Mouse (Mus musculus): ENCODE data around the gene Fpr3. TPM values are rescaled to one million over a fixed set of nuclear protein-coding genes. Genes with fewer than 3 reads are reported as not detected.
"Not testable (repeated sequence)": the region's sequence is repeated elsewhere in the genome, so short reads cannot be mapped to it uniquely, and the experiment has no call there.

Gene Fpr3
- polyA plus RNA-seq, 1 experiment: not detected

DNA sequence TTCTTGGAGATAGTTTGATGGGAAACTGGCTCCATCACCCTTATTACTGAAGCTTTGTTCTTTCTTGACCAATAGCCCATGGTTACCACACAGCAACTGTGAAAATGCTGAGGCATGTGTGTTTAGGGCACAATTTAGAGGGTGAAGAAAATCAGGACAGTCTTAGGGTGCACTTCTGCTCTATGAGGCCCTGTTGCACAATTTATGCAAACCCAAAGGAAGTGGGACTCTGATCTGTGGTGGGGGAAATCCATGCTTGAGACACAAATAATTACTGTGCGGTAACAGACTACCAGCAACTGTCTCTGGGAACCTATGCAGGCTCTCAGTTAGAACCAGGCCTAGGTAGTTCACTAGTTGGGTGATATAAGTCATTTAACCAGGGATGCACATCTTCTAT is 13.1 kb downstream of the Fpr3 start:
- no peaks in the 10 kb centered on the region for H3K4me1 ChIP-seq (replicated peaks; ENCODE audit: control insufficient read depth, insufficient read depth, low read length)
- no peaks in the 10 kb centered on the region for H3K27me3 ChIP-seq (ENCODE audit: control insufficient read depth, insufficient read depth, low read length)
- no peak for TF ChIP-seq CTCF (IDR thresholded peaks at IDR 0.05; ENCODE audit: borderline replicate concordance, control insufficient read depth, extremely low read depth, insufficient read depth, low read length, poor library complexity)
- TF ChIP-seq POLR2A (IDR thresholded peaks at IDR 0.05; ENCODE audit: control insufficient read depth, extremely low read depth, insufficient read depth, low read length, poor library complexity): no peak
- WGBS: 5% methylated on average over 1 of the region's 1 CpGs
- H3K27ac ChIP-seq (ENCODE audit: control insufficient read depth, insufficient read depth, low read length): no peak overlapping the region
- DNase-seq: no peak
- no peaks in the 10 kb centered on the region for H3K36me3 ChIP-seq (ENCODE audit: control insufficient read depth, insufficient read depth, low read length)
- H3K4me3 ChIP-seq (ENCODE audit: control insufficient read depth, insufficient read depth, low read length): no peak overlapping the region

DNA sequence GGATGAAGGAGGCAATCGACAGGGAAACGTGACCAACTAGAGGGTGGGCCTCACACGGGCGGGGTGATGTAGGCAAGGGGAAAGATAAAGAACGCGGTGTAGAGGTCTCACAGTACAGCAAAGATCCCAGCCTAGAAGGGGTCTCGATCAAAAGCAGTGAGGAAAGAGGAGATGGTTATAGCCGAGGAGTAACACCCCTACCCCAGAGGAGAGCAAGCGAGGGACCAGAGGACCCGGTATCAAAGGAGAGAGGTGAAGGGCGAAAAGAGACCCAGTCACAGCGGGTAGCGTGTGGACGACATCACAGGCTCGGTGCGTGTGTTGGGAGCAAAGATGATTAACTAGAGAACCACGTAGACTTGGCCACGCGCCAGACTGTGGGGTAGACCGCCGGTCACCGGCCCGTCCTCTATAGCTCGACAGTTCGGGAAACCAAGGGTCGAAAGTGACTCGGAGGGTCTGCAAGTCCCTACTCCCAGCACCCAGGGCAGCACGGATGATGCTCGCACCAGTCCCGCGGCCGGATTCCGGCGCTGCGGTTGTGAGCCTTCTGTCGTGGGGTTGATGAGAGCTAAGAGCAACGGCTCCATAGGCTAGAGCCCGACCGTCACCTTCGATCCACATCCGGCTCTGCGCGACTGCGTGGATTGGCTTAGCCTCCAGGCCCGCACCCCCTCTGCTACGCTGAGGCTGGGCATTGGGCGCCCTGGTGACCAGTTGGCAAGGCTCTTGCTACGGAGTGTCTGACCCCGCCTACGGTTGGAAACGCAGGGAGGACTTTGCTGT is 22.2 kb downstream of the Fpr3 start:
- Histone ChIP-seq H3K4me1 (replicated peaks; ENCODE audit: control insufficient read depth, insufficient read depth, low read length) (0 out of 2 replicates have a peak, but pooled peaks cover 3% of the 10 kb centered on the region), H3K36me3 (ENCODE audit: control insufficient read depth, insufficient read depth, low read length) (no peaks in the 10 kb centered on the region), H3K27me3 (ENCODE audit: control insufficient read depth, insufficient read depth, low read length) (no peaks in the 10 kb centered on the region; the same call in 1 of the 2 replicates), H3K27ac (ENCODE audit: control insufficient read depth, insufficient read depth, low read length) (no peak overlapping the region), H3K4me3 (ENCODE audit: control insufficient read depth, insufficient read depth, low read length) (peak overlapping the region; percentile 40)
- TF ChIP-seq CTCF (IDR thresholded peaks at IDR 0.05; ENCODE audit: borderline replicate concordance, control insufficient read depth, extremely low read depth, insufficient read depth, low read length, poor library complexity) (no peak), POLR2A (IDR thresholded peaks at IDR 0.05; ENCODE audit: control insufficient read depth, extremely low read depth, insufficient read depth, low read length, poor library complexity) (no peak)
- WGBS: 21% methylated on average over 51 of the region's 51 CpGs
- peak; percentile 13 for DNase-seq

DNA sequence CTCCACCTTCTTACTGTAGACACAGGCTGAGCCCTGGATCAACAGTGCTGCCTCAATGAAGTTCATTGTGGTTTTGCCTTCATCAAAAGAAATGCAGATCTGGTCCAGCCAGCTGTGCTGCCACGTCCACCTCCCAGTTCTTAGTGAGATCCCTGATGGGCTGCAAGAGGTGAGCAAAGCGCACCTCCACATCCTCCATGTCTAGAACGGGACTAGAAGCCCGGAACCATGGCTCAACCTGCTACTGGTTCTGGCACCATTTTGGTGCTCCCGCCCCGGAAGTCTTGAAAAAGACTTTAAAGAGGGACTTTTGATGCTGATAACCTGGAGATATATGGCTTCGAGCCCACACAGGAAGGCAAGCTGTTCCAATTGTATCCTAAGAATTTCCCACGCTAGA is 25.0 kb downstream of the Fpr3 start:
- H3K27ac ChIP-seq (ENCODE audit: control insufficient read depth, insufficient read depth, low read length); H3K4me3 ChIP-seq (ENCODE audit: control insufficient read depth, insufficient read depth, low read length); DNase-seq; H3K36me3 ChIP-seq (ENCODE audit: control insufficient read depth, insufficient read depth, low read length); H3K27me3 ChIP-seq (ENCODE audit: control insufficient read depth, insufficient read depth, low read length); H3K4me1 ChIP-seq (replicated peaks; ENCODE audit: control insufficient read depth, insufficient read depth, low read length): not testable (repeated sequence)
- 91% methylated on average over 8 of the region's 8 CpGs for WGBS

DNA sequence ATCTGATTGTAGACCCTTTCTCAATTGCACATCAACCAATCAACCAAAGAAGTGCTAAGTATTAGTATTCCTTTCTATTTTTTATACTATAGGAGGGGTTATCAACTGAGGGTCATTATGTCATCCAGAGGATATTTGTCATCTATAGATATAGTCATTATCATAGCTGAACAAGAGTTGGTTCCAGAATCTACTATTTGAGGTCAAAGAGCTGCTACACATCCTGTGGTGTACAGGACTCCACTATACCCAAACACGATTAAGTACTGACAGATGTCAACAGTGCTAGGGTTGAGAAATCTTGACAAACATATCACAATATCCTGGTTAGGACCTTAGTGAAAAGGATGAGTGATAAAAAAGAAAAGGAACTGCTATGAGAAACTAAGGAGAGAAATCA is 29.7 kb downstream of the Fpr3 start:
- no peak for DNase-seq
- no peaks in the 10 kb centered on the region for H3K27me3 ChIP-seq (ENCODE audit: control insufficient read depth, insufficient read depth, low read length)
- WGBS: 96% methylated on average over 1 of the region's 1 CpGs

DNA sequence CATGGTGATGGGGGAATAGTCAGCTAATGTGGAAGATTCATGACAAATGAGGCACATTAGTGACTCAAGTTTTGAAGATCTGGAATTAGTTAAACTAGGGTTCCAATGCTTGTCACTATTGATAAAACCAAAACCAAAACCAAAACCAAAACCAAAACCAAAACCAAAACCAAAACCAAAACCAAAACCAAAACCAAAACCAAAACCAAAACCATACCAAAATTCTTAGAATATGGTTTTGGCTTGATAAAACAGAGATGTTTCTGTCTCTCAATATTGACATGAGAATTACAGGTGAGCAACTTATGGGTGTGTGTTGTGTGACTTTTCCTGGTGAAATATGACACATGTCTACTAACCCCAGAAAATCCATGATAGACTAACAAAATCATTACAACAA is 30.1 kb downstream of the Fpr3 start:
- no peak for DNase-seq
- Histone ChIP-seq H3K36me3 (ENCODE audit: control insufficient read depth, insufficient read depth, low read length) (no peaks in the 10 kb centered on the region), H3K4me3 (ENCODE audit: control insufficient read depth, insufficient read depth, low read length) (no peak overlapping the region), H3K27me3 (ENCODE audit: control insufficient read depth, insufficient read depth, low read length) (no peaks in the 10 kb centered on the region), H3K4me1 (replicated peaks; ENCODE audit: control insufficient read depth, insufficient read depth, low read length) (no peaks in the 10 kb centered on the region), H3K27ac (ENCODE audit: control insufficient read depth, insufficient read depth, low read length) (no peak overlapping the region)
- TF ChIP-seq CTCF (IDR thresholded peaks at IDR 0.05; ENCODE audit: borderline replicate concordance, control insufficient read depth, extremely low read depth, insufficient read depth, low read length, poor library complexity) (no peak), POLR2A (IDR thresholded peaks at IDR 0.05; ENCODE audit: control insufficient read depth, extremely low read depth, insufficient read depth, low read length, poor library complexity) (no peak)

More for the DNA sequence above, 29.7 kb downstream of the Fpr3 start:
- no peak for TF ChIP-seq CTCF (IDR thresholded peaks at IDR 0.05; ENCODE audit: borderline replicate concordance, control insufficient read depth, extremely low read depth, insufficient read depth, low read length, poor library complexity)
- no peak for TF ChIP-seq POLR2A (IDR thresholded peaks at IDR 0.05; ENCODE audit: control insufficient read depth, extremely low read depth, insufficient read depth, low read length, poor library complexity)
- Histone ChIP-seq H3K4me3 (ENCODE audit: control insufficient read depth, insufficient read depth, low read length) (no peak overlapping the region), H3K4me1 (replicated peaks; ENCODE audit: control insufficient read depth, insufficient read depth, low read length) (no peaks in the 10 kb centered on the region), H3K27ac (ENCODE audit: control insufficient read depth, insufficient read depth, low read length) (no peak overlapping the region), H3K36me3 (ENCODE audit: control insufficient read depth, insufficient read depth, low read length) (no peaks in the 10 kb centered on the region)

DNA sequence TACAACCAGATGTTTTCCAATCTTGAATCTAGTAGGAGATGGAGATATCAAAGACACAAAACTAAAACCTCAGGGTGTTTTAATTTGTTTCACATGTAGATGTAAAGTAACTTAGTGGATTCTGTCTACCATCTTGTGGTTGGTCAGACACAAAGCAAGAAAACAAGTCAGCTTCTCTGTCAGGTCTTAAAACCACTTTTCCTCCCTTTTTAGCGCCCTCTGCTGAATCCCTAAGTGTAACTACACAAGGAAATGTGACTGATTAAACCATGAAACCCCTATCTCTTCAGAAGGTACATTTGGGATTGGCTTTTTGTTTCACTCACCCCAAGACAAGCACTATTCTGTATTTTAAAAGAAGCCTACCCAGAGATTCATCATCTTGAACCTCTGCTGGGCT is 85.8 kb downstream of the Fpr3 start:
- WGBS: 6% methylated on average over 1 of the region's 1 CpGs

DNA sequence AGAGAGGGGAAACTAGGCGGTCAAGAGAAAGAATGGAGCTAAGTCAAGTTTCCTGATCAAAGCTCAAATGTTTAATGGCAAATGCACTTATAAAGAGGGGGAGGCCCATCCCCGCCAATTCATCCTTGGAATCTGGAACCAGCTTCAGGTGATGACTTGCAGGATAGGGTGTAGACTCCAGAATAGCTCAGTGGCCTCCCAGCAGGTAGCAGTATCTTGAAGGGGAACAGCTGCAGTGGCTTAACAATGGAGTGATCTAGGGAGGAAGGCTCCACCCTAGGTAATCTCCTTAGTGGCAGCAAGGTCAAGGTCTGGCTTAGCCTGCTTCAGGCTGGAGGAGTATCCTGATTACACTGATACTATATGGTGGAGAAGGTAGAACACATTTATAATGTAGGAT is 93.6 kb downstream of the Fpr3 start:
- not testable (repeated sequence) for H3K27me3 ChIP-seq (ENCODE audit: control insufficient read depth, insufficient read depth, low read length); H3K36me3 ChIP-seq (ENCODE audit: control insufficient read depth, insufficient read depth, low read length)
- 70% methylated on average over 2 of the region's 2 CpGs for WGBS

More for the DNA sequence above, 85.8 kb downstream of the Fpr3 start:
- no peak for TF ChIP-seq POLR2A (IDR thresholded peaks at IDR 0.05; ENCODE audit: control insufficient read depth, extremely low read depth, insufficient read depth, low read length, poor library complexity)
- no peak for TF ChIP-seq CTCF (IDR thresholded peaks at IDR 0.05; ENCODE audit: borderline replicate concordance, control insufficient read depth, extremely low read depth, insufficient read depth, low read length, poor library complexity)
- Histone ChIP-seq H3K4me1 (replicated peaks; ENCODE audit: control insufficient read depth, insufficient read depth, low read length) (no peaks in the 10 kb centered on the region), H3K27ac (ENCODE audit: control insufficient read depth, insufficient read depth, low read length) (no peak overlapping the region), H3K36me3 (ENCODE audit: control insufficient read depth, insufficient read depth, low read length) (no peaks in the 10 kb centered on the region), H3K27me3 (ENCODE audit: control insufficient read depth, insufficient read depth, low read length) (no peaks in the 10 kb centered on the region), H3K4me3 (ENCODE audit: control insufficient read depth, insufficient read depth, low read length) (no peak overlapping the region)
- DNase-seq: no peak

More for the DNA sequence above, 93.6 kb downstream of the Fpr3 start:
- DNase-seq; H3K4me3 ChIP-seq (ENCODE audit: control insufficient read depth, insufficient read depth, low read length); H3K4me1 ChIP-seq (replicated peaks; ENCODE audit: control insufficient read depth, insufficient read depth, low read length); H3K27ac ChIP-seq (ENCODE audit: control insufficient read depth, insufficient read depth, low read length): not testable (repeated sequence)

Data from thymus, adult 2 months (tissue).